Mouse (Mus musculus) forebrain, embryonic 13.5 days (tissue): Measurements from ENCODE around the gene Irf7. TPM values are rescaled to one million over a fixed set of nuclear protein-coding genes. Genes with fewer than 3 reads are reported as not detected.
"Not testable (repeated sequence)": the region's sequence is repeated elsewhere in the genome, so short reads cannot be mapped to it uniquely, and the experiment has no call there.

Source experiments
- ATAC-seq: fragments of 200-750 bp; cut with Nextera tagmentation; 2 replicates; pipeline ENCODE4 v1.8.0; 2017
- H3K27ac ChIP-seq: fragments of 300-500 bp; sonication (generic); 2 replicates; pipeline ENCODE4 v1.5.1; 2015; ENCODE audit warnings: inconsistent platforms, mild to moderate bottlenecking, moderate library complexity
- H3K27me3 ChIP-seq: fragments of 300-500 bp; sonication (generic); 2 replicates; pipeline ENCODE4 v1.6.1; 2015; ENCODE audit warnings: mild to moderate bottlenecking, inconsistent platforms
- H3K36me3 ChIP-seq: fragments of 300-500 bp; sonication (generic); 2 replicates; pipeline ENCODE4 v1.6.1; 2015; ENCODE audit warnings: mild to moderate bottlenecking, inconsistent platforms; ENCODE audit not compliant: poor library complexity, severe bottlenecking
- H3K4me1 ChIP-seq: fragments of 300-500 bp; sonication (generic); 2 replicates; pipeline ENCODE4 v1.6.1; 2015; ENCODE audit warnings: inconsistent platforms
- H3K4me2 ChIP-seq: fragments of 300-500 bp; sonication (generic); 2 replicates; pipeline ENCODE4 v1.6.1; 2015; ENCODE audit warnings: inconsistent platforms, mild to moderate bottlenecking, moderate library complexity
- H3K4me3 ChIP-seq: fragments of 300-500 bp; sonication (generic); 2 replicates; pipeline ENCODE4 v1.5.1; 2015; ENCODE audit warnings: mild to moderate bottlenecking, inconsistent platforms
- H3K9ac ChIP-seq: fragments of 300-500 bp; sonication (generic); 2 replicates; pipeline ENCODE4 v1.6.1; 2015; ENCODE audit warnings: mild to moderate bottlenecking, inconsistent platforms
- H3K9me3 ChIP-seq: fragments of 300-500 bp; sonication (generic); replicated peaks from 2 replicates; pipeline ENCODE4 v1.6.1; 2016; ENCODE audit warnings: inconsistent platforms
- WGBS: fragments of 180-500 bp; shearing (Covaris S2); methylation state at CpG from one replicate; pipeline ENCODE4 v1.1.7; 2015; 5-methylcytosine and 5-hydroxymethylcytosine counted together
- polyA plus RNA-seq: library from polyadenylated mRNA; unstranded; fragments of >200 nt; fragmentation: Nextera tagmentation; extraction: Ambion mirVana; gene quantifications from 2 replicates; pipeline ENCODE4 v1.2.1, GENCODE M21; 2015

The Irf7 gene
- polyA plus RNA-seq, 1 experiment from 2014 or later = 1.1 TPM

- WGBS = 80% methylated on average over 24 of the region's 24 CpGs
- Histone ChIP-seq H3K9me3 (no peaks in the 10 kb centered on the region), H3K27ac (no peak overlapping the region), H3K9ac (no peak overlapping the region), H3K4me2 (no peak overlapping the region), H3K4me1 (peaks cover 12% of the 10 kb centered on the region), H3K36me3 (peaks cover 8% of the 10 kb centered on the region), H3K4me3 (no peak overlapping the region), H3K27me3 (no peaks in the 10 kb centered on the region)
- ATAC-seq = no peak
These were observed 2.4 kb upstream of the Irf7 start for GRCm38 (mm10) chr7:141268466-141269272.

GRCm38 (mm10) chr7:141265411-141265738 lies 906 bp downstream of the Irf7 start:
- Histone ChIP-seq H3K4me2 (0 out of 2 replicates have a peak overlapping the region, but pooled peaks have one; percentile 5), H3K27ac (no peak overlapping the region), H3K27me3 (no peaks in the 10 kb centered on the region), H3K9me3 (no peaks in the 10 kb centered on the region), H3K4me3 (no peak overlapping the region), H3K36me3 (peaks cover 41% of the 10 kb centered on the region), H3K9ac (0 out of 2 replicates have a peak overlapping the region, but pooled peaks have one; percentile 50), H3K4me1 (peaks cover 12% of the 10 kb centered on the region)
- peak; percentile 22; the same call in 1 of the 2 replicates for ATAC-seq
- WGBS = 38% methylated on average over 11 of the region's 11 CpGs

- Histone ChIP-seq H3K4me2 (no peak overlapping the region), H3K4me3 (no peak overlapping the region), H3K9ac (no peak overlapping the region), H3K27ac (no peak overlapping the region), H3K36me3 (peaks cover 46% of the 10 kb centered on the region), H3K9me3 (no peaks in the 10 kb centered on the region), H3K4me1 (peaks cover 12% of the 10 kb centered on the region), H3K27me3 (no peaks in the 10 kb centered on the region)
- WGBS = 33% methylated on average over 12 of the region's 12 CpGs
- ATAC-seq = peak; percentile 52; the same call in 1 of the 2 replicates
These were observed 1.4 kb downstream of the Irf7 start for GRCm38 (mm10) chr7:141264761-141265410.

GRCm38 (mm10) chr7:141264041-141264700 lies 2.1 kb downstream of the Irf7 start:
- Histone ChIP-seq H3K9me3 (no peaks in the 10 kb centered on the region), H3K36me3 (peaks cover 53% of the 10 kb centered on the region), H3K27me3 (no peaks in the 10 kb centered on the region), H3K4me1 (peaks cover 12% of the 10 kb centered on the region), H3K4me2 (no peak overlapping the region), H3K9ac (no peak overlapping the region), H3K4me3 (no peak overlapping the region), H3K27ac (no peak overlapping the region)
- WGBS = 77% methylated on average over 11 of the region's 11 CpGs
- no peak for ATAC-seq

GRCm38 (mm10) chr7:141263640-141264039 lies 2.6 kb downstream of the Irf7 start:
- Histone ChIP-seq H3K4me3 (no peak overlapping the region), H3K27me3 (no peaks in the 10 kb centered on the region), H3K9me3 (no peaks in the 10 kb centered on the region), H3K27ac (no peak overlapping the region), H3K4me1 (peaks cover 12% of the 10 kb centered on the region), H3K4me2 (no peak overlapping the region), H3K9ac (no peak overlapping the region), H3K36me3 (peaks cover 58% of the 10 kb centered on the region)
- WGBS = 91% methylated on average over 13 of the region's 13 CpGs
- ATAC-seq = no peak

DNA sequence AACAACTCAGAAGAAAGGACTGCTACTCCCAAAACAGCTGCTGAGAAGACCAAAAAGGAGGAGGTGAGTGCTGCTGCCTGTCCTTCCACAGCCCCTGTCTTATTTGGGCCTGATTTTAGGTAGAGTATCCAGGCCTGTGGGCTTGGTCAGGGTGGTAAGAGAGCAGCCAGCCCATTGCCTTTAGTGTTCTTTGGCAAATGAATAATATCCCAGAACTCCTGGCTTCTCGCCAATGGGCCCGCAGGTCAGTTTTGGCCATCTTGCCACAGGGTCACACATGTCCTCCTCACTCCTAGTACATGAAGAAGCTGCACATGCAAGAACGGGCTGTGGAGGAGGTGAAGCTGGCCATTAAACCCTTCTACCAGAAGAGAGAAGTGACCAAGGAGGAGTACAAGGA lies 4.8 kb downstream of the Irf7 start:
- H3K9me3 ChIP-seq = no peaks in the 10 kb centered on the region
- H3K36me3 ChIP-seq = peaks cover 80% of the 10 kb centered on the region
- no peak overlapping the region for H3K27ac ChIP-seq
- no peak for ATAC-seq
- H3K9ac ChIP-seq = no peak overlapping the region
- H3K27me3 ChIP-seq = no peaks in the 10 kb centered on the region
- peaks cover 12% of the 10 kb centered on the region for H3K4me1 ChIP-seq
- no peak overlapping the region for H3K4me3 ChIP-seq
- 95% methylated on average over 3 of the region's 3 CpGs for WGBS
- H3K4me2 ChIP-seq = no peak overlapping the region

GRCm38 (mm10) chr7:141256159-141256558 lies 10.1 kb downstream of the Irf7 start:
- no peaks in the 10 kb centered on the region for H3K9me3 ChIP-seq
- H3K4me1 ChIP-seq = no peaks in the 10 kb centered on the region
- H3K27me3 ChIP-seq = no peaks in the 10 kb centered on the region
- no peak overlapping the region for H3K27ac ChIP-seq
- peaks cover 95% of the 10 kb centered on the region for H3K36me3 ChIP-seq
- no peak overlapping the region for H3K9ac ChIP-seq
- no peak overlapping the region for H3K4me2 ChIP-seq
- 94% methylated on average over 10 of the region's 10 CpGs for WGBS
- no peak for ATAC-seq
- no peak overlapping the region for H3K4me3 ChIP-seq

DNA sequence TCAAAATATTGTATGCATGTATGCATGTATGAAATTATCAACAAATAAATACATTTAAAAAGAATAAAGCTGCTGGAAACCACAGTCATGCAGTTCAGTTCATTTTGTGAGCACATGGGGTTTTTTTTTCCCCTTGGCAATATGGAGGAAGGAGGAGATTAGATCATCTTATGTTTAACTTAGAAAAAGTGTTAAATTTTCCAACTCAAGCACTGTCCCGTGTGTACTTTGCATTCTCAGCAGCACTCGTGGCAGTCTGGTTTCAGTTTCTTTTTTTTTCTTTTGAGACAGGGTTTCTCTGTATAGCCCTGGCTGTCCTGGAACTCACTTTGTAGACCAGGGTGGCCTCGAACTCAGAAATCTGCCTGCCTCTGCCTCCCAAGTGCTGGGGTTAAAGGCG lies 15.8 kb downstream of the Irf7 start:
- not testable (repeated sequence) for H3K27me3 ChIP-seq, H3K27ac ChIP-seq, H3K9me3 ChIP-seq, H3K4me1 ChIP-seq, H3K4me3 ChIP-seq, ATAC-seq, H3K9ac ChIP-seq, H3K4me2 ChIP-seq
- peaks cover 95% of the 10 kb centered on the region for H3K36me3 ChIP-seq
- WGBS = 92% methylated on average over 4 of the region's 4 CpGs

DNA sequence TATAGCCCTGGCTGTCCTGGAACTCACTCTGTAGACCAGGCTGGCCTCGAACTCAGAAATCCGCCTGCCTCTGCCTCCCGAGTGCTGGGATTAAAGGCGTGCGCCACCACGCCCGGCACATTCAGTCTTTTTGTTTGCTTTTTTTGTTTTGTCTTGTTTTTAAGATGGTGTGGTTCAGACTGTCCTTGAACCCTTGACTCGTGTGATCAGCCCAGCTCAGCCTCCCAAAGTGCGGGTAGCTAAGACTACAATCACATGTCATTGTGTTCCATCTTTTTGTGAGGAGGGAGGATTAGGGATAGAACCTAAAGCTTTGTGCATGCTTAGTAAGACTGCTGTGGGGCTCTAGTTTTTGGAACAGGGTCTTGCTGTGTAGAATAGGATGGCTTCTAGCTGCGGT lies 34.7 kb downstream of the Irf7 start:
- no peaks in the 10 kb centered on the region for H3K27me3 ChIP-seq
- ATAC-seq = no peak
- no peak overlapping the region for H3K9ac ChIP-seq
- no peaks in the 10 kb centered on the region for H3K9me3 ChIP-seq
- no peak overlapping the region for H3K27ac ChIP-seq
- H3K4me3 ChIP-seq = no peak overlapping the region
- no peak overlapping the region for H3K4me2 ChIP-seq
- H3K4me1 ChIP-seq = peaks cover 23% of the 10 kb centered on the region
- 92% methylated on average over 10 of the region's 10 CpGs for WGBS
- peaks cover 61% of the 10 kb centered on the region for H3K36me3 ChIP-seq

DNA sequence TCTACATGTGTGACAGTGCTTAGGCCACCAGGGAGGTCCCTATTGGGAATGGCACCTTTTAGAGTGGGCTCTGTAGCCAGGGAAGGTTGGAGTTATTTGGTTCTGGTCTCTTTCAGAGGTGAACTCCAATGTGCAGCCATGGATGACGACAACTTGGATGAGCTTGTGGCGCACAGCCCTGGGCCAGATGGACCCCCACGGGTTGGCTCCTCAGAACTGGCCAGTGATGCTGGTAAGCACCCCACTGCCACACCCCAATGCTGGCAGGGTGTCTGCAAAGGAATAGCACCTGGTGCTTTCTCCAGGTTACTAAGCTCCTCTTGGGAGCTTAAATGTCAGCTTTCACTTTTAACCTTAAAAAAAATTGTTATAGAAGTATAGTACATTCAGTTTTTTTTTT lies 35.2 kb downstream of the Irf7 start:
- Histone ChIP-seq H3K4me2 (no peak overlapping the region), H3K36me3 (peaks cover 58% of the 10 kb centered on the region), H3K4me3 (no peak overlapping the region), H3K9ac (no peak overlapping the region), H3K27me3 (no peaks in the 10 kb centered on the region), H3K9me3 (no peaks in the 10 kb centered on the region), H3K4me1 (peaks cover 23% of the 10 kb centered on the region), H3K27ac (no peak overlapping the region)
- ATAC-seq = no peak
- WGBS = 88% methylated on average over 3 of the region's 3 CpGs

DNA sequence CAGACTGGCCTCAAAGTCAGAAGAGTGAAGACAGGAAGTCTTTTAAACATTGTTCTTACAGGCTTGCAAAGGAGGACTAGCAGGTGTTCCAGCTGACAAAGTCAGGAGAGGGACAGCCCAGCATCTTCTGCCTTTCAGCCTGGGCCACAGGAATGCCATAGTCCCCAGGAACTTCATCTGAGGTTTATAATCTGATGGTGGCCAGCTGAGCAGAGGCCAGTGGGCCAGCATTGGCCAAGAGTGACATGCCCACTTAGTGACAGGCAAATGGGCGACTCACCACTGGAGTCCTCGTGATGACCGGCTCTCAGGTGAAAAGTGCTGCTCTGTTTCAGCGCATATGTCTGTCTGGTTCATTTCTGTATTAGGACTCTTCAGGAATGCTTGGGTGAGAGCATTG lies 35.7 kb downstream of the Irf7 start:
- peaks cover 52% of the 10 kb centered on the region for H3K36me3 ChIP-seq
- no peak overlapping the region for H3K9ac ChIP-seq
- WGBS = 92% methylated on average over 4 of the region's 4 CpGs
- no peak for ATAC-seq
- no peaks in the 10 kb centered on the region for H3K27me3 ChIP-seq
- no peak overlapping the region for H3K27ac ChIP-seq
- H3K4me3 ChIP-seq = peak overlapping the region; percentile 100; the same call in 1 of the 2 replicates
- H3K4me1 ChIP-seq = peaks cover 23% of the 10 kb centered on the region
- peak overlapping the region; percentile 99 for H3K4me2 ChIP-seq
- no peaks in the 10 kb centered on the region for H3K9me3 ChIP-seq

GRCm38 (mm10) chr7:141229702-141230101 lies 36.6 kb downstream of the Irf7 start:
- Histone ChIP-seq H3K9me3 (no peaks in the 10 kb centered on the region), H3K4me2 (peak overlapping the region; percentile 99), H3K27me3 (no peaks in the 10 kb centered on the region), H3K9ac (peak overlapping the region; percentile 98), H3K4me3 (peak overlapping the region; percentile 100), H3K27ac (no peak overlapping the region), H3K36me3 (peaks cover 44% of the 10 kb centered on the region), H3K4me1 (peaks cover 23% of the 10 kb centered on the region)
- 65% methylated on average over 6 of the region's 6 CpGs for WGBS
- no peak for ATAC-seq
